Comparison of ENCODE assay signal across 20 mouse cellular contexts in the genomic region with DNA sequence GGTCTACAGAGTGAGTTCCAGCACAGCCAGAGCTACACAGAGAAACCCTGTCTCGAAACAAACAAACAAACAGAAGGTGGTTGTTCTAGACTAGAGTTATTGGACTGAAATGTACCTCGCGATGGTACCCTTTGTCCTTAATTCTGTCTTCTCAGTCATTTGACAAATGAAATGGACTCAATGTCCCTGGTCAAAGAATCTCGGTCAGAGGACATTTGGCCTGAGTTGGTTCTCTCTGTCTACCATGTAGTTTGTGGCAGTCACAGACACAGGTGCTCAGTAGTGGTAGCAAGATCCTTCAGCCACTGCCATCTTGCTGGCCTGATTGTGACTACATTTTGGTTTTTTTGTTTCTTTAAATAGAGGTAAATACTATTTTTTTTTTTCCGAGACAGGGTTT. TPM values are rescaled to one million over a fixed set of nuclear protein-coding genes. Genes with fewer than 3 reads are reported as not detected.
A peak's percentile ranks its signal among the peaks of the same experiment; 100 is the strongest.
DNase-seq lines count a peak whose midpoint lies in the region; TF ChIP-seq lines count a peak whose summit lies in the region.
"Had no signal": no experiment of that assay in that cellular context is flagged by ENCODE, and none has a peak within 500 bp of the region (broad histone marks: within the 10 kb centered on the region; RNA-seq: fewer than 3 reads in every experiment).

No protein-coding gene starts in this region.

- intact Hi-C loops in heart, postnatal 25 days (cut with DNase I), result loop anchor here (5.0 kb wide), 1 partner anchor 91 kb away; no protein-coding TSS in a partner anchor

- H3K4me3 ChIP-seq in liver, adult 2 months (ENCODE audit: insufficient read depth, low read depth, low read length), result no peak overlapping the region

- TF ChIP-seq POLR2A in liver, adult 2 months (IDR thresholded peaks at IDR 0.05; ENCODE audit: extremely low read depth, insufficient read depth, low read length), result no peak

- no peaks in the 10 kb centered on the region for H3K36me3 ChIP-seq in liver, adult 2 months (ENCODE audit: control insufficient read depth, insufficient read depth, low read length)
- H3K36me3 ChIP-seq: G1E had no signal

- no peaks in the 10 kb centered on the region for H3K27me3 ChIP-seq in liver, adult 2 months (ENCODE audit: control insufficient read depth, insufficient read depth, low read length)
- H3K27me3 ChIP-seq: Patski had no signal

- 67% methylated on average over 5 of the region's 5 CpGs for WGBS in liver, adult 2 months

- H3K4me1 ChIP-seq in liver, adult 2 months (ENCODE audit: control insufficient read depth, insufficient read depth, low read length), result peaks cover 4% of the 10 kb centered on the region

- H3K9ac ChIP-seq in liver, adult 2 months (ENCODE audit: low read depth, low read length), result no peak overlapping the region

- no peak for TF ChIP-seq CTCF in liver, adult 2 months (IDR thresholded peaks at IDR 0.05; ENCODE audit: low read depth, low read length)

- H3K79me2 ChIP-seq in liver, adult 2 months (ENCODE audit: control insufficient read depth, insufficient read depth, low read length), result peaks cover 41% of the 10 kb centered on the region

- 0 out of 2 replicates have a peak overlapping the region, but pooled peaks have one; percentile 2 for H3K27ac ChIP-seq in liver, adult 2 months (replicated peaks; ENCODE audit: insufficient read depth, low read depth, low read length)

- DNase-seq in heart, adult 11 months, result peak; percentile 73
- no peak for DNase-seq in heart, postnatal 25 days (ENCODE audit: low spot score)
- DNase-seq in liver, adult 2 months (ENCODE audit: extremely low read depth, low read depth, low spot score), result peak; percentile 84
- no peak for DNase-seq in liver
- DNase-seq: adrenal gland, adult 2 months; adrenal gland, adult 8-10 months; adrenal gland, postnatal 10 days; adrenal gland, postnatal 14 days; adrenal gland, postnatal 25 days; adrenal gland, postnatal 36 days; B cell, adult 2 months; cerebellum, adult 11 months; cerebellum, adult 11-12 months; cerebellum, adult 18-20 months had no signal

RNA-seq across cellular contexts. Expression of gene Ubtd1, which starts 4.4 kb away (rescaled TPM):
- 10 to 100 TPM; 22.3 to 23.8 TPM for total RNA-seq in heart, postnatal 25 days (2021)
- total RNA-seq in liver, adult 2 months (2014; rRNA removed), result 4.6 and 4.8 TPM in 2 replicates
- 13.4 and 15.3 TPM in 2 replicates for polyA plus RNA-seq in liver, adult 2 months (2012; rRNA removed)

RNA-seq across cellular contexts. Expression of gene Mms19, which starts 5.0 kb away (rescaled TPM):
- 10 to 100 TPM; 13.2 to 17.2 TPM for total RNA-seq in heart, postnatal 25 days (2021)
- 14.9 and 15.1 TPM in 2 replicates for total RNA-seq in liver, adult 2 months (2014; rRNA removed)
- polyA plus RNA-seq in liver, adult 2 months (2012; rRNA removed), result 23.2 and 39.5 TPM in 2 replicates

RNA-seq across cellular contexts. Expression of gene Ankrd2, which starts 49.8 kb away (rescaled TPM):
- not detected for total RNA-seq in heart, postnatal 25 days (2021)
- 1.1 and 1.2 TPM in 2 replicates for total RNA-seq in liver, adult 2 months (2014; rRNA removed)
- polyA plus RNA-seq in liver, adult 2 months (2012; rRNA removed), result 0.37 and 0.65 TPM in 2 replicates
- total RNA-seq: CH12.LX, G1E, MEL had no signal
- polyA plus RNA-seq: activated CD4-positive, CD25-positive, alpha-beta regulatory T cell, adult 4 months; CD4-positive, CD25-positive, alpha-beta regulatory T cell, adult 4 months; G1E had no signal

RNA-seq across cellular contexts. Expression of gene Zdhhc16, which starts 52.7 kb away (rescaled TPM):
- total RNA-seq in heart, postnatal 25 days (2021), result 10 to 100 TPM; 17.1 to 17.6 TPM
- 7.9 and 15.0 TPM in 2 replicates for total RNA-seq in liver, adult 2 months (2014; rRNA removed)
- 40.9 and 49.9 TPM in 2 replicates for polyA plus RNA-seq in liver, adult 2 months (2012; rRNA removed)

RNA-seq across cellular contexts. Expression of gene Exosc1, which starts 52.8 kb away (rescaled TPM):
- 10 to 100 TPM; 10.8 to 12.4 TPM for total RNA-seq in heart, postnatal 25 days (2021)
- 5.6 and 6.5 TPM in 2 replicates for total RNA-seq in liver, adult 2 months (2014; rRNA removed)
- polyA plus RNA-seq in liver, adult 2 months (2012; rRNA removed), result 5.9 and 8.2 TPM in 2 replicates

Comparison
In these comparisons a context has a peak if more than half of its experiments do, and no peak if none do; other contexts are left out.
1. DNase-seq: peak in heart, adult 11 months (single experiment) and liver, adult 2 months (single experiment); none in heart, postnatal 25 days (single experiment) and liver (single experiment).